Mouse (Mus musculus) thymus, adult 2 months (tissue): ENCODE measurements around the gene Prex1.

Experiments
- CTCF ChIP-seq: fragments of 200-500 bp; IDR thresholded peaks from 2 replicates; pipeline ENCODE4 v1.5.1; 2012; ENCODE audit warnings: mild to moderate bottlenecking, control low read depth, low read length, moderate library complexity, borderline replicate concordance; ENCODE audit not compliant: control insufficient read depth, poor library complexity, insufficient read depth; ENCODE audit errors: extremely low read depth
- POLR2A ChIP-seq: fragments of 200-500 bp; IDR thresholded peaks from 2 replicates; pipeline ENCODE4 v1.6.1; 2012; ENCODE audit warnings: mild to moderate bottlenecking, low read length, control low read depth, moderate library complexity; ENCODE audit not compliant: control insufficient read depth, poor library complexity, insufficient read depth; ENCODE audit errors: extremely low read depth

DNA sequence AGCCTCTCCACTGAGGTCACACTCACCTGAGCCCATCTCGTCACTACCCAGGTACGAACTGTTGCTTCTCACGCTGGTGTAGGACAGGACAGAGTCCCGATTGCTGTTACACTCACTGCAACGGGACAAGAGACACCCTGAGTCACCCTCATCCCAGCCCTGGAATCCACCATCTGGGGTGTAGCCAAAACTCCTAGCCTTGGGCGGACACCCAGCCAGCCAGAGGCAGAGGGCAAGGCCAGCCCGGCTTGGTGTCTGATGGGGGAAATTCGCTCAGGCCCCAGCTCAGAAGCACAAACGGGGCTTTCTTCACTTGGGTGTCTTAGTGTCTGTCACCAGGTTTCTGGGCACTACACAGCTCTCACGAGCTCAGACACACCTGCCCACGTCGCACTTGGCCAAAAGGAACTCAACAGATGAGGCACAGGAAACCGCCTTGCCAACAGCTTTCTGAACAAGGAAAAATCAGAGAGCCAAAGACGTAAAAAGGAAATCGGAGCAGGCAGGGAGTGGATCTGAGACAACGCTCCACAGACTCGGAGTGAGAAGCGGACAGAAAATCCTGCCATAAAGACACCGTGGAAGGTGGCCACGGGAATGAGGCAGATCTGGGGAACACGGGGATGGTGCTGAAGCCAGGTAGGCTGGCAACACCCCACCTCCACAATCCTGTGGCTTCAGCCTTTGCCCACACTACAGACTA lies 131.6 kb downstream of the Prex1 start:
- no peak for TF ChIP-seq POLR2A
- no peak for TF ChIP-seq CTCF
